Mouse (Mus musculus) embryonic fibroblast, embryonic 13.5 days (primary cell): ENCODE results near the gene Tubb5.

Source experiments
- CTCF ChIP-seq: IDR thresholded peaks from 2 replicates; pipeline ENCODE4 v1.5.1; 2011; ENCODE audit warnings: mild to moderate bottlenecking, control low read depth, low read length, moderate library complexity, borderline replicate concordance; ENCODE audit not compliant: insufficient read depth
- POLR2A ChIP-seq: IDR thresholded peaks from 2 replicates; pipeline ENCODE4 v1.6.1; 2011; ENCODE audit warnings: low read depth, mild to moderate bottlenecking, control low read depth, low read length, moderate library complexity

DNA sequence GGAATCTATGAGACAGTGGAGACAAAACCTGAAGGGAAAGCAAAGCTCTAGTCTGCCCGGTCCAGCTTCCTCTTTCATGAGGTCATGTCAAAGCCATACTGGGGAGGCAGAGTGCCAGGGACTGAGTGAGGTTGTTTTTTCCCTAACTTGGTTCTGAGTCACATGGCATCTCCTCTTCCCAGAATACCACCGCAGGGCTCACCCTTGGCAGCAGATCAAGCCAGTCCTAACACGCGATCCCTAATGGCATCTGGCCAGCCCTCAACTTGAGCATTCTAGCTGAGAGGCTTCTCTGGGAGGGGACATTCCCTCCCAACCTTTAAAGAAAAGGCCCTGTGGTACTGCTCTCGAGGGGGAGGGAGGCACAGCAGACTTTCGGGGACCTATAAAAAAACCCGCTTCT is 24.9 kb downstream of the Tubb5 start:
- TF ChIP-seq CTCF (no peak), POLR2A (no peak; the same call in 1 of the 2 replicates)
